Mouse (Mus musculus): ENCODE measurements at regions not wholly inside any gene's neighbourhood (a gene's known extent, or its start where the extent isn't known, plus 50 kb on each side); places are given as distances from the start of the nearest gene placed in this dataset.

DNA sequence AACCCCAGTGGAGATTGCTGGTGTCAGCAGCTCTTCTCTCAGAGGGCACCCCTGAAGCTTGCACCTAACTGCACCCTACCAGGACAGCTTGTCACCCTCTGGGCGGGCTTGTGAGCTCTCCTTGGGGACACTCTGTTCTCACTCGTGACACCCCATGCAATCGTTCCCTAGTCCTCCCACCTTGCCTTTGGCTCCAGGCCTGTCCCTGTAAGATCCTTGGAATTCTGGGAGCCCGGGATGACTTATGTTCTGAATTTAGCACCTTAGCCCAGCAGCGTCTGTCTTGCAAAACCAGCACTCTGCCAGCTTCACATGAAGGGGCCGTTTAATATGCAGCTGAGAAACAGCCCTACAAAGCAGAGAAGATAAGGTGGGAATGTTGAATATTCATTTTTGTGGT lies 257.7 kb upstream of the 4930535I16Rik start:
- H3K79me2 ChIP-seq (ENCODE audit: control insufficient read depth, insufficient read depth, low read length, poor library complexity) = no peaks in the 10 kb centered on the region
- no peak overlapping the region for H3K9ac ChIP-seq (ENCODE audit: control insufficient read depth, low read depth, low read length, poor library complexity, severe bottlenecking)
- H3K4me1 ChIP-seq (ENCODE audit: control insufficient read depth in 1 of 2, insufficient read depth in 2 of 2, low read length in 2 of 2) = no peaks in the 10 kb centered on the region
- H3K27me3 ChIP-seq (ENCODE audit: control insufficient read depth in 1 of 2, insufficient read depth in 2 of 2, low read length in 2 of 2) = no peaks in the 10 kb centered on the region
- no peaks in the 10 kb centered on the region for H3K36me3 ChIP-seq (ENCODE audit: control insufficient read depth in 1 of 2, insufficient read depth in 2 of 2, low read length in 2 of 2)
- H3K9me3 ChIP-seq (replicated peaks; ENCODE audit: insufficient read depth, low read length) = no peaks in the 10 kb centered on the region
- no peak overlapping the region for H3K4me3 ChIP-seq (ENCODE audit: control insufficient read depth in 1 of 2, insufficient read depth in 1 of 2, low read depth in 2 of 2, low read length in 2 of 2)
- TF ChIP-seq E2F4 (IDR thresholded peaks at IDR 0.05; ENCODE audit: borderline replicate concordance, low read depth, low read length) (no peak), TBP (IDR thresholded peaks at IDR 0.05; ENCODE audit: low read depth, low read length) (no peak), TAL1 (IDR thresholded peaks at IDR 0.05; ENCODE audit: low read length) (no peak), BHLHE40 (IDR thresholded peaks at IDR 0.05; ENCODE audit: borderline replicate concordance, low read depth, low read length) (no peak), MAFK (IDR thresholded peaks at IDR 0.05; ENCODE audit: borderline replicate concordance, low read depth, low read length) (no peak), NELFE (IDR thresholded peaks at IDR 0.05; ENCODE audit: low read depth, low read length) (no peak)
- DNase-seq (ENCODE audit: low read depth, low spot score) = no peak
- no peak overlapping the region for H3K27ac ChIP-seq (ENCODE audit: control insufficient read depth, low read depth, low read length)

DNA sequence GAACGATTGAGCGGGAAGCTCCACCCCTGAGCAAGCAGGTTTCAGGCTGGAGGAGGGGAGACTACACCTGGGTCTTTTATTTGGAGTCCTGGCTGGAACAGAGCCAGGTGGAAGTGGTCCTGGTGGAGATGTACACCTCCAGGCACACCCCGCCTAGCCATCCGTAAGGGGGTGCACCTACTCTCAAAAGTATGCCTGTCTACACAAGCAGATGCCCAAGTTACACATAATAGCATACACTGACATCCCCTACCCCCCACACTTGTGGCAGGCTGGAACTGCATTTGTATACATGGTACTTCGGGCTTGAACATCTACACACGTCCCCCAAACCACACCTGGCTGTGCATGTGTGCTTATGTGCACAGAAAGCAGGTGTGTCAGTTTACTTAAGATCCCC lies 236.8 kb upstream of the 4930535I16Rik start:
- no peak for DNase-seq (ENCODE audit: low read depth, low spot score)
- H3K27ac ChIP-seq (ENCODE audit: control insufficient read depth, low read depth, low read length) = no peak overlapping the region
- H3K27me3 ChIP-seq (ENCODE audit: control insufficient read depth in 1 of 2, insufficient read depth in 2 of 2, low read length in 2 of 2) = no peaks in the 10 kb centered on the region
- H3K79me2 ChIP-seq (ENCODE audit: control insufficient read depth, insufficient read depth, low read length, poor library complexity) = no peaks in the 10 kb centered on the region
- no peak overlapping the region for H3K9ac ChIP-seq (ENCODE audit: control insufficient read depth, low read depth, low read length, poor library complexity, severe bottlenecking)
- no peaks in the 10 kb centered on the region for H3K4me1 ChIP-seq (ENCODE audit: control insufficient read depth in 1 of 2, insufficient read depth in 2 of 2, low read length in 2 of 2)
- no peak for TF ChIP-seq TCF12 (IDR thresholded peaks at IDR 0.05; ENCODE audit: low read depth, low read length)
- no peak for TF ChIP-seq SMC3 (IDR thresholded peaks at IDR 0.05; ENCODE audit: low read depth, low read length)
- TF ChIP-seq USF2 (IDR thresholded peaks at IDR 0.05; ENCODE audit: borderline replicate concordance in 1 of 2, insufficient read depth in 1 of 2, low read depth in 1 of 2, low read length in 2 of 2) = no peak
- no peak for TF ChIP-seq KAT2A (conservative IDR thresholded peaks at IDR 0.05; ENCODE audit: low read depth, low read length)
- TF ChIP-seq USF1 (IDR thresholded peaks at IDR 0.05; ENCODE audit: low read depth, low read length) = no peak
- TF ChIP-seq TBP (IDR thresholded peaks at IDR 0.05; ENCODE audit: low read depth, low read length) = no peak
- no peak for TF ChIP-seq CHD1 (IDR thresholded peaks at IDR 0.05; ENCODE audit: low read depth, low read length)
- no peak for TF ChIP-seq ZKSCAN1 (IDR thresholded peaks at IDR 0.05; ENCODE audit: low read depth, low read length)
- TF ChIP-seq MAX (IDR thresholded peaks at IDR 0.05; ENCODE audit: low read length) = no peak
- TF ChIP-seq POLR2AphosphoS2 (IDR thresholded peaks at IDR 0.05; ENCODE audit: low read length) = no peak
- TF ChIP-seq CHD2 (IDR thresholded peaks at IDR 0.05; ENCODE audit: low read length) = no peak
- no peak for TF ChIP-seq GABPA (IDR thresholded peaks at IDR 0.05; ENCODE audit: low read depth, low read length)
- TF ChIP-seq ETS1 (IDR thresholded peaks at IDR 0.05; ENCODE audit: low read depth, low read length) = no peak
- H3K9me3 ChIP-seq (replicated peaks; ENCODE audit: insufficient read depth, low read length) = no peaks in the 10 kb centered on the region
- no peak overlapping the region for H3K4me3 ChIP-seq (ENCODE audit: control insufficient read depth in 1 of 2, insufficient read depth in 1 of 2, low read depth in 2 of 2, low read length in 2 of 2)
- H3K36me3 ChIP-seq (ENCODE audit: control insufficient read depth in 1 of 2, insufficient read depth in 2 of 2, low read length in 2 of 2) = no peaks in the 10 kb centered on the region
